Mouse (Mus musculus) brain, embryonic 14.5 days (tissue): ENCODE results near the gene Fdx1.

Experiments
- CTCF ChIP-seq: fragments of 200-500 bp; IDR thresholded peaks from 2 replicates; pipeline ENCODE4 v1.5.1; 2012; ENCODE audit warnings: inconsistent platforms, mild to moderate bottlenecking, moderate library complexity, borderline replicate concordance; ENCODE audit not compliant: insufficient read depth, insufficient read length; ENCODE audit errors: extremely low read depth
- POLR2A ChIP-seq: fragments of 200-500 bp; IDR thresholded peaks from 2 replicates; pipeline ENCODE4 v1.6.1; 2012; ENCODE audit warnings: mild to moderate bottlenecking, inconsistent platforms, borderline replicate concordance; ENCODE audit not compliant: poor library complexity, insufficient read depth, insufficient read length, severe bottlenecking; ENCODE audit errors: extremely low read depth

DNA sequence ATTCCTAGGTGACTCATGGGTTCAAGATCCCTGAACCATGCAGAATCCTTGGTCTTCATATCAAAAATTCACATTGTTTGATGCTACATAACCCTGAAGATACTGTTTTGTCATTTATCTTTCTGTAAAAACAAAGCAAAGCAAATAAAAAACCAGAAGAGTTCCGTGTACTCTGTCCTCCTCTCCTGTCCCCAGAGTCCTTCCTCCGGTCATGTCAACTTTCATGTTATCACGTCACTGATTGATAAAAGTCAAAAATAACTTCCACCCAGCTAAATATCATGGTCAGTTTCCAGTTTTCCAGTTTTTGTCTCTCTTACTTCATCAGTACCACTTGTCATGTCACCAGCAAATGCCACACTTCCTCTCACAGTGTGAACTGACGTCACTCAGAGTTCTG lies 11.5 kb upstream of the Fdx1 start:
- TF ChIP-seq POLR2A (no peak), CTCF (no peak)
